Mouse (Mus musculus): ENCODE measurements at regions not wholly inside any gene's neighbourhood (a gene's known extent, or its start where the extent isn't known, plus 50 kb on each side); places are given as distances from the start of the nearest gene placed in this dataset.

DNA sequence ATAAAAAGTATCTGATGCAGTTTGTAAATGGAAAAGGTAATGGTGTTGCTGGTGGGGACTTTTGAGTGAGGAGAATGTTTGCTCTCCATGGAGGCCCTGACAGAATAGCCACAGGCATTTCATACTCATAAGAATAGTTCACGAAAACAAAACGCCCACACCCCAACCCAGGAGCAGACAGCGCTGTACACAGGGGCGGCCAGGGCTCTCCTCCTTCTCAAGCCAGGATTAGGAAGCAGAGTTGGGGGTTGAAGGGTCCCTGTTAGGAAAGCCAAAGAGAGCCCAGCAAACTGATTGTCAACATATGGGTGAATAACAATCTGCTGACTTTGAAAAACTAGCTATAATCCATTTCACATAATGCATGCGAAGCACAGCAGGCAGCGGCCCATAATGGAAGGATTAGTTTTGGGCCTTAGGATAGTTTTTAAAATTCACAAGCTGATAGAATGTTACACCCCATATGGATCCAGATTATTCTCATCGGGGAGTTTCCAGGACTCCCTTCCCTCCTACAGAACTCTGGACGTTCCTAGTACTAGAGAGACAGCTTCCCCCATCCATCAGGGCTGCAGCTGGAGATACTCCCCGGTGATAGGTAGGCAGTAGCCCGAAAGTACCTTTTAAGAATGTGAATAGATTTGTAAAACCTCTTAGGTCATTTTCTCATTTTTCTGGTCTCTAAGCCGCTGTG is 50.6 kb upstream of the Kif2a start:
- TF ChIP-seq CTCF (IDR thresholded peaks at IDR 0.05; ENCODE audit: extremely low read depth, insufficient read depth, low read length) = no peak
- no peak for TF ChIP-seq POLR2A (IDR thresholded peaks at IDR 0.05; ENCODE audit: extremely low read depth, insufficient read depth, low read length)

All from cortical plate, adult 2 months (tissue).